Mouse (Mus musculus): ENCODE results near the gene Cyb5r4. TPM values are rescaled to one million over a fixed set of nuclear protein-coding genes. Genes with fewer than 3 reads are reported as not detected.

Cyb5r4 gene
- total RNA-seq, 2 experiments from 2014 or later, result 26.2 to 33.6 TPM

Other genes starting within 250 kb of the Cyb5r4 start
- gene Snap91, start 141.4 kb upstream of the Cyb5r4 start, total RNA-seq (2021), result under 1 TPM; 0.05 to 0.14 TPM
- not detected for gene Ripply2, start 6.5 kb upstream of the Cyb5r4 start, total RNA-seq (2021)
- under 1 TPM; 0.10 to 0.33 TPM for gene Mrap2, start 122.3 kb downstream of the Cyb5r4 start, total RNA-seq (2021)
- 1 to 10 TPM; 1.6 to 2.6 TPM for gene Cep162, start 233.5 kb downstream of the Cyb5r4 start, total RNA-seq (2021)